Mouse (Mus musculus): Measurements from ENCODE around the gene Fbxo7.

GRCm38 (mm10) chr10:86023149-86023548 is 1.4 kb downstream of the Fbxo7 start:
- TF ChIP-seq EP300 (IDR thresholded peaks at IDR 0.05) (no peak), CTCF (IDR thresholded peaks at IDR 0.05) (no peak)

Measured in lung, postnatal 0 days (tissue).